Mouse (Mus musculus) midbrain, embryonic 10.5 days (tissue): ENCODE data around the gene Pla1a. TPM values are rescaled to one million over a fixed set of nuclear protein-coding genes. Genes with fewer than 3 reads are reported as not detected.

Experiments used
- DNase-seq: peaks from one replicate; pipeline ENCODE4 v3.0.0-alpha.2; 2017; ENCODE audit warnings: low spot score
- H3K27ac ChIP-seq: fragments of 300-500 bp; sonication (generic); replicated peaks from 2 replicates; pipeline ENCODE4 v1.5.1; 2016; ENCODE audit warnings: mild to moderate bottlenecking
- H3K27me3 ChIP-seq: fragments of 300-500 bp; sonication (generic); 2 replicates; pipeline ENCODE4 v1.6.1; 2016; ENCODE audit warnings: low read depth, mild to moderate bottlenecking; ENCODE audit not compliant: poor library complexity, severe bottlenecking
- H3K36me3 ChIP-seq: fragments of 300-500 bp; sonication (generic); 2 replicates; pipeline ENCODE4 v1.6.1; 2016; ENCODE audit warnings: mild to moderate bottlenecking, moderate library complexity
- H3K4me1 ChIP-seq: fragments of 300-500 bp; sonication (generic); 2 replicates; pipeline ENCODE4 v1.6.1; 2016
- H3K4me3 ChIP-seq: fragments of 300-500 bp; sonication (generic); 2 replicates; pipeline ENCODE4 v1.5.1; 2016; ENCODE audit warnings: mild to moderate bottlenecking, moderate library complexity
- H3K9me3 ChIP-seq: fragments of 300-500 bp; sonication (generic); replicated peaks from 2 replicates; pipeline ENCODE4 v1.6.1; 2016; ENCODE audit warnings: mild to moderate bottlenecking
- WGBS: fragments of 180-500 bp; shearing (Covaris S2); methylation state at CpG from one replicate; pipeline ENCODE4 v1.1.7; 2016; 5-methylcytosine and 5-hydroxymethylcytosine counted together
- polyA plus RNA-seq: library from polyadenylated mRNA; unstranded; fragments of >200 nt; fragmentation: Nextera tagmentation; extraction: Ambion mirVana; gene quantifications from 2 replicates; pipeline ENCODE4 v1.2.1, GENCODE M21; 2016

The Pla1a gene
- polyA plus RNA-seq, 1 experiment from 2014 or later = 0.07 TPM

GRCm38 (mm10) chr16:38442216-38442615 is 9.3 kb upstream of the Pla1a start:
- Histone ChIP-seq H3K36me3 (peaks cover 47% of the 10 kb centered on the region), H3K27me3 (no peaks in the 10 kb centered on the region), H3K27ac (no peak overlapping the region), H3K4me1 (no peaks in the 10 kb centered on the region), H3K4me3 (no peak overlapping the region), H3K9me3 (no peaks in the 10 kb centered on the region; the same call in 1 of the 2 replicates)
- DNase-seq = no peak
- 87% methylated on average over 8 of the region's 8 CpGs for WGBS

GRCm38 (mm10) chr16:38441611-38442010 is 8.7 kb upstream of the Pla1a start:
- no peak overlapping the region for H3K27ac ChIP-seq
- H3K4me1 ChIP-seq = no peaks in the 10 kb centered on the region
- no peak overlapping the region for H3K4me3 ChIP-seq
- H3K27me3 ChIP-seq = no peaks in the 10 kb centered on the region
- DNase-seq = no peak
- WGBS = 90% methylated on average over 5 of the region's 5 CpGs
- no peaks in the 10 kb centered on the region; the same call in 1 of the 2 replicates for H3K9me3 ChIP-seq
- H3K36me3 ChIP-seq = peaks cover 41% of the 10 kb centered on the region

GRCm38 (mm10) chr16:38440403-38440802 is 7.5 kb upstream of the Pla1a start:
- DNase-seq = no peak
- WGBS = 85% methylated on average over 6 of the region's 6 CpGs
- H3K9me3 ChIP-seq = no peaks in the 10 kb centered on the region; the same call in 1 of the 2 replicates
- no peaks in the 10 kb centered on the region for H3K27me3 ChIP-seq
- H3K4me1 ChIP-seq = no peaks in the 10 kb centered on the region
- no peak overlapping the region for H3K27ac ChIP-seq
- no peak overlapping the region for H3K4me3 ChIP-seq
- H3K36me3 ChIP-seq = peaks cover 29% of the 10 kb centered on the region

- DNase-seq = no peak
- 84% methylated on average over 1 of the region's 1 CpGs for WGBS
- H3K4me1 ChIP-seq = no peaks in the 10 kb centered on the region
Measured at GRCm38 (mm10) chr16:38439190-38439589, 6.2 kb upstream of the Pla1a start.

GRCm38 (mm10) chr16:38434295-38434795 is 1.4 kb upstream of the Pla1a start:
- 83% methylated on average over 4 of the region's 4 CpGs for WGBS
- Histone ChIP-seq H3K27ac (no peak overlapping the region), H3K27me3 (no peaks in the 10 kb centered on the region), H3K4me3 (no peak overlapping the region), H3K36me3 (no peaks in the 10 kb centered on the region), H3K9me3 (no peaks in the 10 kb centered on the region), H3K4me1 (peaks cover 10% of the 10 kb centered on the region)
- no peak for DNase-seq

More at GRCm38 (mm10) chr16:38439190-38439589, 6.2 kb upstream of the Pla1a start:
- Histone ChIP-seq H3K9me3 (no peaks in the 10 kb centered on the region; the same call in 1 of the 2 replicates), H3K27me3 (no peaks in the 10 kb centered on the region), H3K27ac (no peak overlapping the region), H3K36me3 (peaks cover 17% of the 10 kb centered on the region), H3K4me3 (no peak overlapping the region)

- 93% methylated on average over 8 of the region's 8 CpGs for whole genome bisulfite sequencing
- Histone ChIP-seq H3K27me3 (no peaks in the 10 kb centered on the region), H3K36me3 (no peaks in the 10 kb centered on the region), H3K9me3 (no peaks in the 10 kb centered on the region), H3K4me3 (no peak overlapping the region), H3K27ac (no peak overlapping the region), H3K4me1 (peaks cover 10% of the 10 kb centered on the region)
- DNase-seq = no peak
Measured at GRCm38 (mm10) chr16:38433514-38433913, 569 bp upstream of the Pla1a start.

GRCm38 (mm10) chr16:38431446-38432185 is 1.3 kb downstream of the Pla1a start:
- no peak for DNase-seq
- WGBS = 51% methylated on average over 13 of the region's 13 CpGs
- Histone ChIP-seq H3K4me1 (peaks cover 10% of the 10 kb centered on the region), H3K27ac (no peak overlapping the region), H3K4me3 (no peak overlapping the region), H3K9me3 (no peaks in the 10 kb centered on the region), H3K36me3 (no peaks in the 10 kb centered on the region), H3K27me3 (no peaks in the 10 kb centered on the region)

GRCm38 (mm10) chr16:38425799-38426198 is 7.1 kb downstream of the Pla1a start:
- no peaks in the 10 kb centered on the region for H3K4me1 ChIP-seq
- H3K36me3 ChIP-seq = no peaks in the 10 kb centered on the region
- no peak for DNase-seq
- WGBS = 82% methylated on average over 1 of the region's 1 CpGs
- H3K27me3 ChIP-seq = no peaks in the 10 kb centered on the region
- H3K4me3 ChIP-seq = no peak overlapping the region
- no peak overlapping the region for H3K27ac ChIP-seq
- H3K9me3 ChIP-seq = no peaks in the 10 kb centered on the region

GRCm38 (mm10) chr16:38425374-38425773 is 7.6 kb downstream of the Pla1a start:
- H3K4me3 ChIP-seq = no peak overlapping the region
- 94% methylated on average over 2 of the region's 2 CpGs for WGBS
- no peak for DNase-seq
- no peaks in the 10 kb centered on the region for H3K9me3 ChIP-seq
- no peaks in the 10 kb centered on the region for H3K36me3 ChIP-seq
- H3K4me1 ChIP-seq = no peaks in the 10 kb centered on the region
- H3K27ac ChIP-seq = no peak overlapping the region
- H3K27me3 ChIP-seq = no peaks in the 10 kb centered on the region

GRCm38 (mm10) chr16:38414953-38415352 is 18.0 kb downstream of the Pla1a start:
- no peak overlapping the region for H3K27ac ChIP-seq
- H3K36me3 ChIP-seq = no peaks in the 10 kb centered on the region
- no peaks in the 10 kb centered on the region for H3K9me3 ChIP-seq
- H3K4me1 ChIP-seq = no peaks in the 10 kb centered on the region
- 89% methylated on average over 7 of the region's 7 CpGs for WGBS
- no peak for DNase-seq
- H3K4me3 ChIP-seq = no peak overlapping the region
- H3K27me3 ChIP-seq = no peaks in the 10 kb centered on the region

- 98% methylated on average over 8 of the region's 8 CpGs for WGBS
- no peak overlapping the region for H3K4me3 ChIP-seq
- H3K9me3 ChIP-seq = no peaks in the 10 kb centered on the region
- no peak for DNase-seq
- no peaks in the 10 kb centered on the region for H3K4me1 ChIP-seq
- H3K27ac ChIP-seq = no peak overlapping the region
- no peaks in the 10 kb centered on the region for H3K36me3 ChIP-seq
- no peaks in the 10 kb centered on the region for H3K27me3 ChIP-seq
Measured at GRCm38 (mm10) chr16:38408416-38408815, 24.5 kb downstream of the Pla1a start.

- DNase-seq = no peak
- WGBS = 40% methylated on average over 5 of the region's 5 CpGs
- Histone ChIP-seq H3K27ac (no peak overlapping the region), H3K4me1 (no peaks in the 10 kb centered on the region), H3K27me3 (no peaks in the 10 kb centered on the region), H3K4me3 (no peak overlapping the region), H3K36me3 (no peaks in the 10 kb centered on the region), H3K9me3 (no peaks in the 10 kb centered on the region)
Measured at GRCm38 (mm10) chr16:38407584-38407983, 25.4 kb downstream of the Pla1a start.

GRCm38 (mm10) chr16:38406708-38407107 is 26.2 kb downstream of the Pla1a start:
- no peak for DNase-seq
- H3K27ac ChIP-seq = no peak overlapping the region
- H3K4me1 ChIP-seq = no peaks in the 10 kb centered on the region
- H3K36me3 ChIP-seq = no peaks in the 10 kb centered on the region
- no peaks in the 10 kb centered on the region for H3K9me3 ChIP-seq
- no peak overlapping the region for H3K4me3 ChIP-seq
- H3K27me3 ChIP-seq = no peaks in the 10 kb centered on the region
- 86% methylated on average over 6 of the region's 6 CpGs for WGBS
